Mouse (Mus musculus) heart, embryonic 16.5 days (tissue): ENCODE results near the gene Smug1. TPM values are rescaled to one million over a fixed set of nuclear protein-coding genes. Genes with fewer than 3 reads are reported as not detected.

Source experiments
- ATAC-seq: fragments of 200-750 bp; cut with Nextera tagmentation; replicated peaks from 2 replicates; pipeline ENCODE4 v1.8.0; 2017; ENCODE audit warnings: moderate number of reproducible peaks; ENCODE audit not compliant: insufficient read depth, low FRiP score; ENCODE audit errors: extremely low read depth
- H3K27ac ChIP-seq: fragments of 300-500 bp; sonication (generic); 2 replicates; pipeline ENCODE4 v1.5.1; 2014; ENCODE audit warnings: mild to moderate bottlenecking, low read length, control low read depth, moderate library complexity
- H3K27me3 ChIP-seq: fragments of 300-500 bp; sonication (generic); 2 replicates; pipeline ENCODE4 v1.6.1; 2014; ENCODE audit warnings: low read length, mixed read lengths; ENCODE audit not compliant: control insufficient read depth, insufficient read depth
- H3K36me3 ChIP-seq: fragments of 300-500 bp; sonication (generic); 2 replicates; pipeline ENCODE4 v1.6.1; 2014; ENCODE audit not compliant: control insufficient read depth, insufficient read depth
- H3K4me1 ChIP-seq: fragments of 300-500 bp; sonication (generic); 2 replicates; pipeline ENCODE4 v1.6.1; 2014; ENCODE audit warnings: low read length, mixed read lengths; ENCODE audit not compliant: control insufficient read depth, insufficient read depth
- H3K4me2 ChIP-seq: fragments of 300-500 bp; sonication (generic); 2 replicates; pipeline ENCODE4 v1.6.1; 2014; ENCODE audit warnings: low read depth, mild to moderate bottlenecking, control low read depth, low read length
- H3K4me3 ChIP-seq: fragments of 300-500 bp; sonication (generic); 2 replicates; pipeline ENCODE4 v1.5.1; 2014; ENCODE audit warnings: mild to moderate bottlenecking, control low read depth, low read length
- H3K9ac ChIP-seq: fragments of 300-500 bp; sonication (generic); 2 replicates; pipeline ENCODE4 v1.6.1; 2014; ENCODE audit warnings: low read length, control low read depth
- H3K9me3 ChIP-seq: fragments of 300-500 bp; sonication (generic); replicated peaks from 2 replicates; pipeline ENCODE4 v1.6.1; 2016; ENCODE audit warnings: low read length; ENCODE audit not compliant: control insufficient read depth
- WGBS: fragments of 180-500 bp; shearing (Covaris S2); extraction: QIAGEN DNeasy Blood & Tissue Kit; methylation state at CpG from one replicate; pipeline ENCODE4 v1.1.7; 2014; 5-methylcytosine and 5-hydroxymethylcytosine counted together
- polyA plus RNA-seq: library from polyadenylated mRNA; unstranded; fragments of >200 nt; fragmentation: Nextera tagmentation; extraction: Ambion mirVana; gene quantifications from 2 replicates; pipeline ENCODE4 v1.2.1, GENCODE M21; 2015

Smug1 gene
- polyA plus RNA-seq, 1 experiment from 2014 or later: 14.9 TPM

GRCm38 (mm10) chr15:103123343-103123742, 43.5 kb downstream of the Smug1 start:
- no peak overlapping the region for H3K9ac ChIP-seq
- H3K4me3 ChIP-seq: no peak overlapping the region
- 48% methylated on average over 8 of the region's 8 CpGs for WGBS
- no peak for ATAC-seq
- H3K27ac ChIP-seq: no peak overlapping the region
- no peaks in the 10 kb centered on the region for H3K9me3 ChIP-seq
- H3K4me1 ChIP-seq: no peaks in the 10 kb centered on the region; the same call in 1 of the 2 replicates
- H3K4me2 ChIP-seq: no peak overlapping the region
- H3K36me3 ChIP-seq: no peaks in the 10 kb centered on the region
- peaks cover 60% of the 10 kb centered on the region for H3K27me3 ChIP-seq

GRCm38 (mm10) chr15:103122372-103122771, 44.5 kb downstream of the Smug1 start:
- no peaks in the 10 kb centered on the region; the same call in 1 of the 2 replicates for H3K4me1 ChIP-seq
- ATAC-seq: no peak
- peaks cover 68% of the 10 kb centered on the region for H3K27me3 ChIP-seq

GRCm38 (mm10) chr15:103121416-103121815, 45.5 kb downstream of the Smug1 start:
- H3K36me3 ChIP-seq: no peaks in the 10 kb centered on the region
- ATAC-seq: no peak
- 46% methylated on average over 5 of the region's 5 CpGs for WGBS
- H3K4me2 ChIP-seq: no peak overlapping the region
- no peaks in the 10 kb centered on the region; the same call in 1 of the 2 replicates for H3K4me1 ChIP-seq
- H3K9me3 ChIP-seq: no peaks in the 10 kb centered on the region
- H3K27me3 ChIP-seq: peaks cover 77% of the 10 kb centered on the region
- H3K27ac ChIP-seq: no peak overlapping the region
- H3K9ac ChIP-seq: no peak overlapping the region
- no peak overlapping the region for H3K4me3 ChIP-seq

More at GRCm38 (mm10) chr15:103122372-103122771, 44.5 kb downstream of the Smug1 start:
- WGBS: 53% methylated on average over 2 of the region's 2 CpGs
- H3K9me3 ChIP-seq: no peaks in the 10 kb centered on the region
- no peak overlapping the region for H3K9ac ChIP-seq
- H3K4me3 ChIP-seq: no peak overlapping the region
- no peak overlapping the region for H3K4me2 ChIP-seq
- H3K36me3 ChIP-seq: no peaks in the 10 kb centered on the region
- H3K27ac ChIP-seq: no peak overlapping the region

GRCm38 (mm10) chr15:103120594-103120993, 46.3 kb downstream of the Smug1 start:
- Histone ChIP-seq H3K9ac (no peak overlapping the region), H3K4me2 (no peak overlapping the region), H3K27ac (no peak overlapping the region), H3K9me3 (no peaks in the 10 kb centered on the region), H3K4me3 (no peak overlapping the region), H3K36me3 (no peaks in the 10 kb centered on the region), H3K27me3 (peaks cover 84% of the 10 kb centered on the region), H3K4me1 (no peaks in the 10 kb centered on the region; the same call in 1 of the 2 replicates)
- 67% methylated on average over 11 of the region's 11 CpGs for whole genome bisulfite sequencing
- no peak for ATAC-seq

- 45% methylated on average over 5 of the region's 5 CpGs for WGBS
- ATAC-seq: no peak
- H3K36me3 ChIP-seq: no peaks in the 10 kb centered on the region
- H3K4me3 ChIP-seq: no peak overlapping the region
- no peaks in the 10 kb centered on the region for H3K4me1 ChIP-seq
- no peak overlapping the region for H3K9ac ChIP-seq
- H3K9me3 ChIP-seq: no peaks in the 10 kb centered on the region
- peaks cover 66% of the 10 kb centered on the region for H3K27me3 ChIP-seq
- no peak overlapping the region for H3K4me2 ChIP-seq
- H3K27ac ChIP-seq: no peak overlapping the region
Measured at GRCm38 (mm10) chr15:103115726-103116125, 51.2 kb downstream of the Smug1 start.

GRCm38 (mm10) chr15:103115256-103115655, 51.6 kb downstream of the Smug1 start:
- H3K4me2 ChIP-seq: no peak overlapping the region
- H3K27me3 ChIP-seq: peaks cover 66% of the 10 kb centered on the region
- ATAC-seq: no peak; the same call in 1 of the 2 replicates
- no peaks in the 10 kb centered on the region for H3K36me3 ChIP-seq
- no peaks in the 10 kb centered on the region for H3K9me3 ChIP-seq
- H3K27ac ChIP-seq: no peak overlapping the region
- no peak overlapping the region for H3K4me3 ChIP-seq
- H3K4me1 ChIP-seq: no peaks in the 10 kb centered on the region
- 3% methylated on average over 9 of the region's 9 CpGs for whole genome bisulfite sequencing
- no peak overlapping the region for H3K9ac ChIP-seq

GRCm38 (mm10) chr15:103113077-103113476, 53.8 kb downstream of the Smug1 start:
- ATAC-seq: no peak
- 74% methylated on average over 6 of the region's 6 CpGs for WGBS
- Histone ChIP-seq H3K9me3 (no peaks in the 10 kb centered on the region), H3K4me3 (no peak overlapping the region), H3K27me3 (peaks cover 66% of the 10 kb centered on the region), H3K27ac (no peak overlapping the region), H3K9ac (no peak overlapping the region), H3K36me3 (no peaks in the 10 kb centered on the region), H3K4me2 (no peak overlapping the region), H3K4me1 (no peaks in the 10 kb centered on the region)

GRCm38 (mm10) chr15:103112309-103112708, 54.6 kb downstream of the Smug1 start:
- H3K4me2 ChIP-seq: no peak overlapping the region
- no peak overlapping the region for H3K27ac ChIP-seq
- H3K9ac ChIP-seq: no peak overlapping the region
- H3K4me1 ChIP-seq: no peaks in the 10 kb centered on the region
- ATAC-seq: no peak
- peaks cover 66% of the 10 kb centered on the region for H3K27me3 ChIP-seq
- no peak overlapping the region for H3K4me3 ChIP-seq
- H3K9me3 ChIP-seq: no peaks in the 10 kb centered on the region
- no peaks in the 10 kb centered on the region for H3K36me3 ChIP-seq
- WGBS: 58% methylated on average over 2 of the region's 2 CpGs

GRCm38 (mm10) chr15:103109940-103110339, 57.0 kb downstream of the Smug1 start:
- Histone ChIP-seq H3K4me1 (no peaks in the 10 kb centered on the region), H3K4me3 (no peak overlapping the region), H3K36me3 (no peaks in the 10 kb centered on the region), H3K27me3 (peaks cover 67% of the 10 kb centered on the region), H3K9ac (no peak overlapping the region), H3K27ac (no peak overlapping the region), H3K4me2 (no peak overlapping the region), H3K9me3 (no peaks in the 10 kb centered on the region)
- ATAC-seq: no peak
- WGBS: 43% methylated on average over 4 of the region's 4 CpGs
